ENCODE assay signal across 24 mouse cellular contexts in genomic region chr4:65717899-65718298, GRCm38 (mm10).
DNase-seq lines count a peak whose midpoint lies in the region; ATAC-seq and TF ChIP-seq lines count a peak whose summit lies in the region.
"Had no signal": no experiment of that assay in that cellular context is flagged by ENCODE, and none has a peak within 500 bp of the region (broad histone marks: within the 10 kb centered on the region; RNA-seq: fewer than 3 reads in every experiment).

No protein-coding gene starts in this region.

- no peak overlapping the region for H3K9ac ChIP-seq in midbrain, embryonic 13.5 days (replicated peaks)
- no peak overlapping the region for H3K9ac ChIP-seq in midbrain, postnatal 0 days (replicated peaks; ENCODE audit: low read length, poor library complexity, severe bottlenecking)
- H3K9ac ChIP-seq: embryonic facial prominence, embryonic 12.5 days; forebrain, embryonic 13.5 days; forebrain, embryonic 15.5 days had no signal

- no peaks in the 10 kb centered on the region for H3K36me3 ChIP-seq in midbrain, embryonic 13.5 days
- no peaks in the 10 kb centered on the region for H3K36me3 ChIP-seq in midbrain, postnatal 0 days (ENCODE audit: insufficient read depth, low read length)
- H3K36me3 ChIP-seq: embryonic facial prominence, embryonic 10.5 days; embryonic facial prominence, embryonic 12.5 days; forebrain, embryonic 15.5 days; G1E had no signal

- no peaks in the 10 kb centered on the region for H3K4me1 ChIP-seq in midbrain, embryonic 13.5 days (replicated peaks)
- H3K4me1 ChIP-seq in midbrain, postnatal 0 days (ENCODE audit: insufficient read depth, low read length) = no peaks in the 10 kb centered on the region
- H3K4me1 ChIP-seq: embryonic facial prominence, embryonic 10.5 days; embryonic facial prominence, embryonic 12.5 days; forebrain, embryonic 13.5 days; forebrain, embryonic 15.5 days had no signal

- peak; percentile 63; the same call in 1 of the 2 replicates for ATAC-seq in frontal cortex, adult (ENCODE audit: low TSS enrichment)
- ATAC-seq in midbrain, embryonic 13.5 days = peak; percentile 40; the same call in 1 of the 2 replicates
- no peak for ATAC-seq in midbrain, postnatal 0 days (ENCODE audit: low FRiP score)
- ATAC-seq: activated CD4-positive, CD25-positive, alpha-beta regulatory T cell, adult 4 months; CD4-positive, CD25-positive, alpha-beta regulatory T cell, adult 4 months; forebrain, embryonic 13.5 days; forebrain, embryonic 15.5 days; Patski had no signal

- no peaks in the 10 kb centered on the region for H3K27me3 ChIP-seq in midbrain, embryonic 13.5 days
- no peaks in the 10 kb centered on the region for H3K27me3 ChIP-seq in midbrain, postnatal 0 days (ENCODE audit: insufficient read depth, low read length)
- H3K27me3 ChIP-seq: CH12.LX; embryonic facial prominence, embryonic 12.5 days; forebrain, embryonic 13.5 days; forebrain, embryonic 15.5 days; Patski had no signal

- H3K4me3 ChIP-seq in midbrain, embryonic 13.5 days (replicated peaks) = no peak overlapping the region
- H3K4me3 ChIP-seq in midbrain, postnatal 0 days (ENCODE audit: low read depth, low read length) = no peak overlapping the region
- H3K4me3 ChIP-seq: embryonic facial prominence, embryonic 10.5 days; embryonic facial prominence, embryonic 12.5 days; forebrain, embryonic 13.5 days; forebrain, embryonic 15.5 days had no signal

- 34% methylated on average over 1 of the region's 1 CpGs for WGBS in midbrain, embryonic 13.5 days
- WGBS in midbrain, postnatal 0 days = 50% methylated on average over 1 of the region's 1 CpGs

- H3K27ac ChIP-seq in midbrain, embryonic 13.5 days = no peak overlapping the region
- H3K27ac ChIP-seq in midbrain, postnatal 0 days (ENCODE audit: low read depth, low read length) = no peak overlapping the region
- H3K27ac ChIP-seq: embryonic facial prominence, embryonic 10.5 days; embryonic facial prominence, embryonic 12.5 days; forebrain, embryonic 13.5 days; forebrain, embryonic 15.5 days had no signal

- DNase-seq in frontal cortex, postnatal 14 days (ENCODE audit: low spot score in 2 of 2) = no peak
- DNase-seq in midbrain, postnatal 0 days (ENCODE audit: low spot score) = no peak
- DNase-seq in right cerebral cortex, adult 18-20 months = peak; percentile 14
- DNase-seq in right cerebral cortex, postnatal 36 days (ENCODE audit: low spot score in 2 of 2) = no peak
- no peak for DNase-seq in heart, adult 9 months (ENCODE audit: low spot score in 2 of 2)
- DNase-seq: adrenal gland, adult 8-10 months; adrenal gland, postnatal 14 days; adrenal gland, postnatal 36 days; B cell, adult 2 months; cerebellum, adult 11-12 months; cerebellum, adult 2 months; cerebellum, adult 9-10 months; cerebellum, postnatal 25 days had no signal

- no peak for TF ChIP-seq CTCF in midbrain, postnatal 0 days (IDR thresholded peaks at IDR 0.05)

- no peak overlapping the region for H3K4me2 ChIP-seq in midbrain, embryonic 13.5 days (replicated peaks)
- H3K4me2 ChIP-seq in midbrain, postnatal 0 days (ENCODE audit: low read depth, low read length, poor library complexity, severe bottlenecking) = no peak overlapping the region
- H3K4me2 ChIP-seq: embryonic facial prominence, embryonic 12.5 days; forebrain, embryonic 13.5 days; forebrain, embryonic 15.5 days had no signal

- no peaks in the 10 kb centered on the region for H3K9me3 ChIP-seq in midbrain, embryonic 13.5 days
- H3K9me3 ChIP-seq in midbrain, postnatal 0 days (ENCODE audit: low read length) = no peaks in the 10 kb centered on the region
- H3K9me3 ChIP-seq: embryonic facial prominence, embryonic 10.5 days; embryonic facial prominence, embryonic 12.5 days; forebrain, embryonic 13.5 days; forebrain, embryonic 15.5 days had no signal
